Mouse (Mus musculus) megakaryocyte, embryonic 14.5 days (primary cell): ENCODE measurements around the gene Acp4. TPM values are rescaled to one million over a fixed set of nuclear protein-coding genes. Genes with fewer than 3 reads are reported as not detected.
"Not testable (repeated sequence)": the region's sequence is repeated elsewhere in the genome, so short reads cannot be mapped to it uniquely, and the experiment has no call there.

ENCODE experiments used
- H3K27me3 ChIP-seq: replicated peaks from 2 replicates; pipeline ENCODE3; 2012; ENCODE audit warnings: inconsistent platforms
- H3K36me3 ChIP-seq: replicated peaks from 2 replicates; pipeline ENCODE3; 2012; ENCODE audit warnings: low read length, inconsistent platforms, mixed read lengths
- H3K4me1 ChIP-seq: 2 replicates; pipeline ENCODE4 v1.6.1; 2012; ENCODE audit warnings: inconsistent platforms
- H3K4me3 ChIP-seq: replicated peaks from 2 replicates; pipeline ENCODE3; 2012; ENCODE audit warnings: moderate library complexity, mild to moderate bottlenecking, inconsistent platforms
- H3K9me3 ChIP-seq: 2 replicates; pipeline ENCODE4 v1.6.1; 2012; ENCODE audit warnings: inconsistent platforms
- FLI1 ChIP-seq: IDR thresholded peaks from 2 replicates; pipeline ENCODE4 v1.6.1; 2012; ENCODE audit warnings: low read length, inconsistent platforms, mixed read lengths
- GATA1 ChIP-seq: IDR thresholded peaks from 3 replicates; pipeline ENCODE4 v1.6.1; 2012; ENCODE audit warnings: mixed read lengths, low read length, inconsistent platforms, borderline replicate concordance
- polyA plus RNA-seq: library from polyadenylated mRNA; stranded (reverse); fragments of >175 nt; gene quantifications from 2 replicates; pipeline ENCODE4 v1.2.3, GENCODE M21; 2012; ENCODE audit warnings: low replicate concordance; ENCODE audit not compliant: insufficient read depth

Acp4 gene
- polyA plus RNA-seq, 1 experiment: not detected

DNA sequence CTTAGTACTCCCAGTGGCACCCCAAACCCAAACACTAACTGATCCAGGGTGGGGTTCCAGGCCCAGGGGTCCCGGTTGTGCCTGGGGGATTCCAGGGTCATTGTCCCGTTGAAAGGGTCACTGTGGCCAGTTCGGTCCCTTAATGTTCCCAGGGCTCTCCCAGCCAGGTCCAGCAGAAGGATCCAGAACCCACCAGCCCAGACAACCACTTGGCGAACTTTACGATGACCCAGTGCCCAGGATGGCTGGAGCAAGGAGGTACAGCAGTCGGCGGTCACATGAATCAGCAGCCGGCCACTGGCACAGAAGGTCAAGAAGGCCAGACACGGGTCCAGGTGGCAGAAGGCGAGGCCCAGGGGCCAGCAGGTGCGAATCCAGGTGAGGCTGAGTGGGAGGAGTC is 10.9 kb upstream of the Acp4 start:
- no peak for TF ChIP-seq GATA1
- no peak for TF ChIP-seq FLI1

DNA sequence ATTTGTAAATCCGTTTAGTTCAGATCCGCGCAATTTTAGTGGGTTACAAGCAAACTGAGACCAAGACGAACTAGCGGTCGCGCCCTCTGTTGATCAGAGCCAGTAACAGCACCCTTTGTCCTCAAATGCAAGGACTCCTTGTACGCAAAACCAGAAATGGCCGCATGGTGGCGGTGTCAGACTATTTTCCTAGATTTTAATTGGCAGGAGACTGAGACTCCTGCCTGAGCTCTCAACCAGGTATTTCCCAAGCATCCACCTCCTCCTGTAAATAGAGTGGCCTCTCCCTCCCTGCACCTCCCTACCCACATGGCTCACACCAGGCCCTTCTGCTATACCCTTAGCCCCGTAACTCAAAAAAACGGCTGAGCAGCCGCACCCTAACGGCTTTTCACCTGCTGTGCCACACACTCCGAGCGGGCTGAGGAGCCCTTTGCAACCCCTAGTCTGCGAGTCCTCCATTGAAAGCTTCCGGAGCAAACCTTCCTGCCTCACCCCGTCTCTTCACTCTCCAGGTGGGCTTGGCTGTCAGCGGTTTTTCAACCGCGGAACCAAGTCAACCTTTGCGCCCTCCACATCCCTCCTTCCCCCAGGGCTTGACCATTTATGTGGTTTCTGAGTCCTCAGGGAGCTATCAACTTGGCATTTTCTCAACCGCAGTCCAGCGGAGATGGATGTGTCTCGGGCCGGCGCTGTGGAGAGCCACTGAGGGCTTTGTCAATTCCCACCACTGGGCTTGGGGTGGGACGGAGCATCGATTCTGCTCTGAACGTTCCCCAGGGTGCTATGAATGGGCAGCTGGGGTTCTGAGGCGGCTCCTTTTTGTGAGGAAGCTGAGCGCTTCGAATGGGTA is 5.8 kb upstream of the Acp4 start:
- TF ChIP-seq GATA1: no peak
- TF ChIP-seq FLI1: no peak
- peaks cover 14% of the 10 kb centered on the region for H3K4me1 ChIP-seq

More for the DNA sequence above, 10.9 kb upstream of the Acp4 start:
- H3K36me3 ChIP-seq: no peaks in the 10 kb centered on the region
- peaks cover 10% of the 10 kb centered on the region for H3K4me1 ChIP-seq
- peaks cover 4% of the 10 kb centered on the region; the same call in 1 of the 2 replicates for H3K9me3 ChIP-seq
- peaks cover 45% of the 10 kb centered on the region for H3K27me3 ChIP-seq
- H3K4me3 ChIP-seq: no peak overlapping the region

DNA sequence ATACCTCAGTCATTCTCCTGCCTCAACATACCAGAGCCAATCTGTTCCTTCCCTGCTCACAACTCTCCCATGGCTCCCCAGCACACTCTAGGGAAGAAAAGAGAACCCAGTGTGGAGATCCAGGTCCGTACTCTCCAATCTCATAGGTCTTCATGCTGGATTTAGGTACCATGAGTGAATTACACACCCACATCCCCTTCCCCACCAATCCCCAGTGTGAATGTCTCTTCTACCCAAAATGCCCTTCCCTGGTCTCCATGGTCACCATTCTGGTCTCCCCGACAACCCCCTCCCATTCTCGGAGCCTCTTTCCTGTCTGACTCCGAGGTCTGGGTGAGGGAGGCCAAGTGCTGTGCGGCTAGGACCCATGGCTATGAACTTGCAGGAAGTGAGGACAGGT is 4.0 kb upstream of the Acp4 start, which contains the start of gene Gm15517:
Gene Gm15517 (plus strand): TSS at position 301 of the 400 bp plus-strand sequence.
- H3K27me3 ChIP-seq: peaks cover 61% of the 10 kb centered on the region
- H3K36me3 ChIP-seq: no peaks in the 10 kb centered on the region
- H3K9me3 ChIP-seq: no peaks in the 10 kb centered on the region
- H3K4me1 ChIP-seq: peaks cover 14% of the 10 kb centered on the region
- TF ChIP-seq GATA1 (no peak), FLI1 (no peak)
- H3K4me3 ChIP-seq: no peak within 1 kb of the TSS

More for the DNA sequence above, 5.8 kb upstream of the Acp4 start:
- Histone ChIP-seq H3K9me3 (no peaks in the 10 kb centered on the region), H3K36me3 (no peaks in the 10 kb centered on the region), H3K27me3 (peaks cover 72% of the 10 kb centered on the region), H3K4me3 (peak overlapping the region; percentile 26)

DNA sequence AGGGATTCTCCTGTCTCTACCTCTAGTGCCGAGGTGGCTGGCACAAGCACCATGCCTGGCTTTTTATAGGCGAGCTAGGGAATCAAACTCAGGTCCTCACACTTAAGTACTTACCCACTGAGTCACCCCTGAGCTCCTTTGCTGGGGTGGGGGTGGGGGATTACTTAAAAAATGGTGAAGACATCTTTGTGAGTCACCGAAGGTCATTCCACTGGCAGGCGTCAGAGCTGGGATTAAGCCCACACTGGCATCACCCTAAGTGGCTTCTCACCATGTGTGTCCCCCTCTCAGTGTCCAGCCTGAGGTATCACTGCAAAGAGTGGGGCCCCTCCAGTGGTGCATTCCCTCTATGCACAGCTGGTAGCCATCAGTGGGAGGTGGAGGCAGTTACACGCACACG is 3.2 kb upstream of the Acp4 start:
- Histone ChIP-seq H3K4me1 (peaks cover 14% of the 10 kb centered on the region), H3K36me3 (no peaks in the 10 kb centered on the region), H3K9me3 (no peaks in the 10 kb centered on the region), H3K27me3 (peaks cover 58% of the 10 kb centered on the region), H3K4me3 (no peak overlapping the region)
- no peak for TF ChIP-seq FLI1
- TF ChIP-seq GATA1: no peak

DNA sequence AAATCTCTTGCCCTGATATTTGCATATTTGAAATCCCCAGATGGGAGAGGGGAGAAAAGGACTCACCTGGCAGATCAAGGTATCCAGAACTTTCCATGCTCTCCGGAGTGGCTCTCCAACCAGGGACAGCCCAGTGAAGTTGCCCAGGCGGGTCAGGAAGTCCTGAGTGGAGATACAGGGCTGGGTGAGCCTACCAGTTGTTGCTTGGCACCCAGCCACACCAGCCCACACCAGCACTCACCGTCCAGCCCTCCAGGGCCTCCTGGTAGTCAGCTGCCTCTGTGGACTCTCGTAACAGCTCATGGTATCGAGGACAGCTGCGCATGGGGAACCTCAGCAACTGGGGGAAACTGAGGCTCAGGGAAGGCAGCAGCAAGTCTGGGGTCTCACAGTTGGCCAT is 2.2 kb downstream of the Acp4 start:
- Histone ChIP-seq H3K9me3 (no peaks in the 10 kb centered on the region), H3K36me3 (peaks cover 43% of the 10 kb centered on the region), H3K4me3 (no peak overlapping the region), H3K4me1 (peaks cover 33% of the 10 kb centered on the region), H3K27me3 (peaks cover 18% of the 10 kb centered on the region)
- no peak for TF ChIP-seq FLI1
- no peak for TF ChIP-seq GATA1

DNA sequence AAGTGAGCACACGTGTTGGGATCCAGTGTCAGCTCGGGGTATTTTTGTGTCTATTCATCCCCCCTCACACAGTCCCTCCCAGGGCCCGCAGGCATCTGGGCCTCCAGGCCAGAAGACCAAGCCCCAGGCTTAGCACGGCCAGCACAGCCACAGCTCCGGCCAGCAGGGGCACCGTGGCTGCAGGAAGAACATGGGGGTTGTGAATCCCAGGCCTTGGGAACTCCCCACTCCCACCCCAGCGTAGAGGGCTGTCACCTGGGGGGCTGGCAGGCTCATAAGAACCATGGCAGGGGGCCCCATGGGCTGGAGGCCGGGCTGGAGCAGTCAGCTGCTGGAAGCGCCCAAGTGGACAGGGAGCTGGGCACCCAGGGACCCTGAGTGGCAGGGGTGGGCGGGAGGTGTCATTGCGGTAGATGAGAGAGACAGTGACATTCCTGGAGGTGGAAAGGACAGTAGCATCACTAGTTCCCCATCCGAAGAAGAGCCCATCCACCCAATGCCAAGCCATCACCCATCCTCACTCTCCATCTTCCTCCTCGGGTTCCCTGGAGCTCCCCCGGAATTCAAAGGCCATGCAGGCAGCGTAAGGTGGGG is 4.1 kb downstream of the Acp4 start:
- peaks cover 3% of the 10 kb centered on the region for H3K27me3 ChIP-seq
- H3K4me3 ChIP-seq: no peak overlapping the region
- H3K36me3 ChIP-seq: peaks cover 61% of the 10 kb centered on the region
- H3K9me3 ChIP-seq: no peaks in the 10 kb centered on the region
- TF ChIP-seq GATA1: no peak
- TF ChIP-seq FLI1: no peak
- H3K4me1 ChIP-seq: peaks cover 50% of the 10 kb centered on the region

DNA sequence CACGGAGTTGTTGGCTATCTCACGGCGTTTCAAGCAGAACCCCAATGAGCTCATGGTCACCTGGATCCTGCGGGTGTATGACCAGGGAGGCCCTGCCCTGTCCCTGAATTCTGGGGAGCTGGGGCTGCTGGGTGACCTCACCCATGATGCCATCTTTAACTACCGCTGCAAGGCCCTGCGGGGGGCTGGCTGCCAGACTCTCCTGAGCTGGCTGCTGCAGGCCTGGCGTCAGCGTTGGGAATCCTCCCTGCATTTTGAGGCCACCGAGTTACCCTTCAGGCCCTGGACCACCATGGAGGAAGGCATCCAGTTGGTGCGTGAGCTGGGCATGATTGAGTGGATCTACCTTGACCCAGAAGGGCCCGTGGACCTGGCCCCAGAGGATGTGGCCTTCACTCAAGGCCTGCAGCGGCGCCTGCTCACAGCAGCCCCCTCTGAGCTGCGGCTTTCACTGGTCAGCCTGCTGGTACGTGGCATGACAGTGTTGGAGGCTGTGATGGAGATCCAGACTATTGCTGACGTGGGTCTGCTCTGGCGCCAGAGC is 6.4 kb downstream of the Acp4 start:
- H3K9me3 ChIP-seq, H3K27me3 ChIP-seq, H3K4me3 ChIP-seq: not testable (repeated sequence)
- H3K36me3 ChIP-seq: peaks cover 64% of the 10 kb centered on the region
- peaks cover 61% of the 10 kb centered on the region for H3K4me1 ChIP-seq

DNA sequence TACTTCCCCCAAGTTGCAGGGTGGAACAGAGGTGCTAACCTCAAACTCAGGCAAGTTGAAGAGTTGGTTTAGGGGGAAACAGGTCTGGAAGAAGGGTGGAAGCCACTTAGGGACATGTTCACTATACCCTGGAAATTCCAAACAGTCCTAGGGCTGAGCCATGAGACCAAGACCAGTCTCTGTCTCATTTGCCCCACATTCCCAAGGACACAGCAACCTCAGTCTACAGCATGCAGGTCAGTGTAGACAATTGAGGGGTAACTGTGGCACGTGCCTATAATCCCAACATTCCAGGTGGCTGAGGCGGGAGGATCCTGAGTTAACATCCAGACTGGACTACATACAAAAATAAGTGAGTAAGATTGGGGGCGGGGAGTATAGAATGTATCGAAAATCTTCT is 7.9 kb downstream of the Acp4 start:
- H3K4me3 ChIP-seq: no peak overlapping the region
- no peak for TF ChIP-seq FLI1
- no peak for TF ChIP-seq GATA1
- 0 out of 2 replicates have a peak, but pooled peaks cover under 1% of the 10 kb centered on the region for H3K9me3 ChIP-seq
- peaks cover 66% of the 10 kb centered on the region for H3K4me1 ChIP-seq
- H3K36me3 ChIP-seq: peaks cover 59% of the 10 kb centered on the region
- no peaks in the 10 kb centered on the region for H3K27me3 ChIP-seq

DNA sequence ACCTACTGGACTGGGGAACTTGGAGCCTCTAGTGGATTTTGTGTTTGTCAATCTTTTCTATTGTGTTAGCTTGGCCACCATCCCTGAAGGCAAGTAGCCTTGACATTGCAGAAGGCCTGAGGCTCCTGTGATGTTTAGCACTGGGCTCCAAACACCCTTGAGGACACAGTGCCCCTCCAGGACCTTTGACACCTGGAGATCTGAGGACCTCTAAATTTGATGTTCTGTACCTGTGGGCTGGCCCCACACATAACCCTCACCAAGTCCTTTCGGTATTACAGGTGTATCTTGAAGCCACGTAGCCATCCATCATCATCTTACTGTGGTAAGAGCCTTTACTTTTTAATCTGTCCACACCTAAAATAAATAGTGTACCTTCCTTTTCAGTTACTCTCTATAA is 9.2 kb downstream of the Acp4 start:
- TF ChIP-seq GATA1 (no peak), FLI1 (no peak)
- Histone ChIP-seq H3K27me3 (no peaks in the 10 kb centered on the region), H3K4me1 (peaks cover 63% of the 10 kb centered on the region), H3K4me3 (peak overlapping the region; percentile 65), H3K9me3 (peaks cover 3% of the 10 kb centered on the region; the same call in 1 of the 2 replicates), H3K36me3 (peaks cover 47% of the 10 kb centered on the region)

DNA sequence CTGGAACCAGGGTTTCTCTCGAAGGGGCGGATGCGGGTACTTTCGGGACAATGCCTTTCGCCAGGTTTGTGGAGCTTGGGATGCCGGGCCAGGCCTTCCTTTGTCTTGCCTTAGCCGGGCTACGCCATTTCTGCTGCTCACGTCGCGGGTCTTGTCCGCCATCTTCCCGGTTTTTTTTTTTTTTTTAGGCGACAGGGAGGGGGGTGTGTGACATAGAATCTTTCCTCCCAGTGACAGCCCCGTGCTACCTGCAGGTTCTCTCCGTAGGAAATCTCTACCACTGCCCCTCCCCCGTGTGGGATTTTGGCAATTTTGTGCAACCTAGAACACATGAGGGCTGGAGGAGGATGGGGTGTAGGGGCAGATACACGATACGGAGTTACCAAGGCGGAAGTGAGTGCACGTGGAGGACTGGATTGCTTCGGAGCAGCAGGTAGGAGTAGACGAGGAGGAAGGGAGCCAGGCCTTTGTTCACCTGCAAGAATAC is 10.2 kb downstream of the Acp4 start:
- Histone ChIP-seq H3K4me1 (peaks cover 58% of the 10 kb centered on the region), H3K36me3 (peaks cover 37% of the 10 kb centered on the region), H3K4me3 (peak overlapping the region; percentile 96), H3K27me3 (peaks cover 4% of the 10 kb centered on the region), H3K9me3 (peaks cover 3% of the 10 kb centered on the region; the same call in 1 of the 2 replicates)
- no peak for TF ChIP-seq GATA1
- no peak for TF ChIP-seq FLI1
